ENCODE assay signal across 13 mouse cellular contexts in the genomic region with DNA sequence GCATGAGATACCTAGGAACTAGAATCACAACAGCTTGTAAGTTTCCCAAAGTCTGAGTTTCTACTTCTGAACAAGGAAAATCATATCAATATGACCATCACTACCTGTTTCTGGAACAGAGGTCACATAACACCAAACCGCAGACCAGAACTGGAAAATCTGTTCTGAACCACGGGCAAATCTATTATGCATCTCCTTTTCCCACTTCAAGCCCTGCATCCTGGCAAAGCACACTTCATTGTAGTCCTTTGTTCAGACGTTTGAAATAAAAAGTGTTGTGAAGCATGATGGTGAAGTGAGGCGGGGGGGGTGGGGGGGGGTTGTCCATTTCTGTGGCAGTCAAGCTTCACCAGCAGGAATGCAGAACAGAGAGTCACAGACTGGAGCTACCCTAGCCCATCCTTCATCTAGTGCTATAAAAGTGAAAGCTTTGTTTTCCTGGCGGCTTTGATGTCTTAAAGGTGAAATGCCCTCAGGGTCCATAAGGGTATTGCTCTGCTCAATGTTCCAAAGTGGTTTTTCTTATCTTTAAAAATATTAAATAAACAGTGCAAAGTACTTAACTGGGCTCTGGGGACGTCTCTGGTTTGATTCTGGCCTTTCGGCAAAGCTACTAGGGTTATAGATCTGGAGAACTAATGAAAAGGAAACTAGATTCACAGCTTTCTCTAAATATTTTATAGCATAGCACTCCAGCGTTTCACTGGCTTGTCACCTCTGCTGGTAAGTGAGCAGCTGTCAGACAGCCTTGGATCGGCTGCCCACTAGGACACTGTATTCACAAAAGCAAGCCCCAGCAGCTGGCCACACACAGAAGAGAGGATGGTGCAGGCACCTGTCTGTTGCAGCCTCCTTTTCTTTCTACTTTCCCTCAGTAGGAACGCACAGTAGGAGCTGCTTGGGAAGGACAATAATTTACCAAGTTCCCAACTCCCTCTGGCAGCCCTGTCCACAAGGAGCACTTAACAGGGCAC.
DNase-seq lines count a peak whose midpoint lies in the region; ATAC-seq and TF ChIP-seq lines count a peak whose summit lies in the region.
"Had no signal": no experiment of that assay in that cellular context is flagged by ENCODE, and none has a peak within 500 bp of the region (broad histone marks: within the 10 kb centered on the region; RNA-seq: fewer than 3 reads in every experiment).

No protein-coding gene starts in this region.

- no peaks in the 10 kb centered on the region for H3K27me3 ChIP-seq in lung, embryonic 16.5 days (ENCODE audit: control insufficient read depth, insufficient read depth, low read depth, low read length)
- H3K27me3 ChIP-seq in midbrain, embryonic 15.5 days (replicated peaks) = no peaks in the 10 kb centered on the region

- H3K9ac ChIP-seq in lung, embryonic 16.5 days (ENCODE audit: low read length) = no peak overlapping the region
- H3K9ac ChIP-seq in midbrain, embryonic 15.5 days = no peak overlapping the region

- 17% methylated on average over 10 of the region's 10 CpGs for WGBS in lung, embryonic 16.5 days
- WGBS in lung, adult 2 months = 24% methylated on average over 10 of the region's 10 CpGs
- WGBS in midbrain, embryonic 15.5 days = 24% methylated on average over 10 of the region's 10 CpGs

- H3K9me3 ChIP-seq in lung, embryonic 16.5 days (ENCODE audit: control insufficient read depth, low read length) = no peaks in the 10 kb centered on the region
- no peaks in the 10 kb centered on the region for H3K9me3 ChIP-seq in midbrain, embryonic 15.5 days
- H3K9me3 ChIP-seq: G1E had no signal

- peak; percentile 34 for ATAC-seq in lung, embryonic 16.5 days (ENCODE audit: low read depth)
- peak; percentile 77 for ATAC-seq in midbrain, embryonic 15.5 days (replicated peaks)

- no peaks in the 10 kb centered on the region for H3K36me3 ChIP-seq in lung, embryonic 16.5 days (ENCODE audit: control insufficient read depth, insufficient read depth, low read length)
- no peaks in the 10 kb centered on the region for H3K36me3 ChIP-seq in midbrain, embryonic 15.5 days (replicated peaks)
- H3K36me3 ChIP-seq: G1E had no signal

- H3K4me3 ChIP-seq in lung, embryonic 16.5 days (ENCODE audit: low read length) = no peak overlapping the region
- H3K4me3 ChIP-seq in lung, adult 2 months (replicated peaks; ENCODE audit: extremely low read depth, low read depth, low read length) = no peak overlapping the region
- H3K4me3 ChIP-seq in midbrain, embryonic 15.5 days = no peak overlapping the region
- H3K4me3 ChIP-seq: myocyte had no signal

- no peak overlapping the region for H3K27ac ChIP-seq in lung, embryonic 16.5 days (ENCODE audit: low read length)
- peak overlapping the region; percentile 55 for H3K27ac ChIP-seq in midbrain, embryonic 15.5 days

- TF ChIP-seq CTCF in lung, adult 2 months (IDR thresholded peaks at IDR 0.05; ENCODE audit: insufficient read depth, low read length) = no peak

- peak; percentile 16 for DNase-seq in embryo, embryonic 10.5 days (ENCODE audit: low spot score)
- DNase-seq in embryo, embryonic 10 days (ENCODE audit: low spot score) = no peak
- DNase-seq in lung, adult 2 months = no peak
- no peak for DNase-seq in adrenal gland, adult 2 months
- DNase-seq in cerebellum, adult 8-10 months = no peak
- DNase-seq in right cerebral cortex, postnatal 25 days = no peak
- DNase-seq: adrenal gland, postnatal 10 days; cerebellum, postnatal 14 days; layer of hippocampus, adult 9-11 months had no signal

- peak overlapping the region; percentile 25; the same call in 1 of the 2 replicates for H3K4me2 ChIP-seq in lung, embryonic 16.5 days (ENCODE audit: low read depth, low read length)
- peak overlapping the region; percentile 13; the same call in 1 of the 2 replicates for H3K4me2 ChIP-seq in midbrain, embryonic 15.5 days

- TF ChIP-seq POLR2A in lung, adult 2 months (IDR thresholded peaks at IDR 0.05; ENCODE audit: borderline replicate concordance, extremely low read depth, low read depth, low read length) = no peak

- no peaks in the 10 kb centered on the region for H3K4me1 ChIP-seq in lung, embryonic 16.5 days (replicated peaks; ENCODE audit: control insufficient read depth, insufficient read depth, low read length)
- no peaks in the 10 kb centered on the region for H3K4me1 ChIP-seq in lung, adult 2 months (ENCODE audit: control insufficient read depth, insufficient read depth, low read length)
- peaks cover 8% of the 10 kb centered on the region for H3K4me1 ChIP-seq in midbrain, embryonic 15.5 days
